Mouse (Mus musculus) intestine, postnatal 0 days (tissue): ENCODE measurements around the gene Mid1. TPM values are rescaled to one million over a fixed set of nuclear protein-coding genes. Genes with fewer than 3 reads are reported as not detected.
"Not testable (repeated sequence)": the region's sequence is repeated elsewhere in the genome, so short reads cannot be mapped to it uniquely, and the experiment has no call there.

Experiments used
- ATAC-seq: fragments of 200-750 bp; cut with Nextera tagmentation; 2 replicates; pipeline ENCODE4 v1.8.0; 2017; ENCODE audit warnings: mild to moderate bottlenecking, moderate TSS enrichment, moderate library complexity
- H3K27ac ChIP-seq: fragments of 300-500 bp; sonication (generic); 2 replicates; pipeline ENCODE4 v1.5.1; 2014; ENCODE audit warnings: mild to moderate bottlenecking, low read depth, low read length, moderate library complexity
- H3K27me3 ChIP-seq: fragments of 300-500 bp; sonication (generic); replicated peaks from 2 replicates; pipeline ENCODE4 v1.6.1; 2014; ENCODE audit warnings: low read length, mixed read lengths; ENCODE audit not compliant: control insufficient read depth, insufficient read depth
- H3K36me3 ChIP-seq: fragments of 300-500 bp; sonication (generic); 2 replicates; pipeline ENCODE4 v1.6.1; 2014; ENCODE audit warnings: mild to moderate bottlenecking, moderate library complexity; ENCODE audit not compliant: control insufficient read depth, insufficient read depth
- H3K4me1 ChIP-seq: fragments of 300-500 bp; sonication (generic); replicated peaks from 2 replicates; pipeline ENCODE4 v1.6.1; 2014; ENCODE audit warnings: antibody characterized with exemption, low read length, mixed read lengths; ENCODE audit not compliant: control insufficient read depth, insufficient read depth
- H3K4me2 ChIP-seq: fragments of 300-500 bp; sonication (generic); replicated peaks from 2 replicates; pipeline ENCODE4 v1.6.1; 2014; ENCODE audit warnings: low read depth, mild to moderate bottlenecking, moderate library complexity
- H3K4me3 ChIP-seq: fragments of 300-500 bp; sonication (generic); 2 replicates; pipeline ENCODE4 v1.5.1; 2014; ENCODE audit warnings: low read depth, low read length
- H3K9ac ChIP-seq: fragments of 300-500 bp; sonication (generic); 2 replicates; pipeline ENCODE4 v1.6.1; 2014; ENCODE audit warnings: mild to moderate bottlenecking, low read depth, low read length
- H3K9me3 ChIP-seq: fragments of 300-500 bp; sonication (generic); 2 replicates; pipeline ENCODE4 v1.6.1; 2016; ENCODE audit warnings: mixed run types; ENCODE audit not compliant: control insufficient read depth
- CTCF ChIP-seq: sonication (generic); IDR thresholded peaks from 2 replicates; pipeline ENCODE4 v1.5.1; 2016; ENCODE audit warnings: low read depth, mild to moderate bottlenecking, control low read depth, antibody characterized with exemption, moderate library complexity
- WGBS: fragments of 180-500 bp; shearing (Covaris S2); extraction: QIAGEN DNeasy Blood & Tissue Kit; methylation state at CpG from one replicate; pipeline ENCODE4 v1.1.7; 2014; 5-methylcytosine and 5-hydroxymethylcytosine counted together
- polyA plus RNA-seq: library from polyadenylated mRNA; unstranded; fragments of >200 nt; fragmentation: Nextera tagmentation; extraction: Ambion mirVana; gene quantifications from 2 replicates; pipeline ENCODE4 v1.2.1, GENCODE M21; 2015

Gene Mid1
- polyA plus RNA-seq, 1 experiment from 2014 or later: 1.7 TPM

GRCm38 (mm10) chrX:169950596-169950995, 265.6 kb downstream of the Mid1 start:
- WGBS: 61% methylated on average over 1 of the region's 1 CpGs

GRCm38 (mm10) chrX:169969337-169969736, 284.3 kb downstream of the Mid1 start:
- Histone ChIP-seq H3K27me3 (no peaks in the 10 kb centered on the region), H3K27ac (no peak overlapping the region), H3K4me2 (no peak overlapping the region), H3K4me3 (no peak overlapping the region), H3K9me3 (0 out of 2 replicates have a peak, but pooled peaks cover 3% of the 10 kb centered on the region), H3K36me3 (no peaks in the 10 kb centered on the region), H3K4me1 (no peaks in the 10 kb centered on the region), H3K9ac (no peak overlapping the region)
- WGBS: 93% methylated on average over 1 of the region's 1 CpGs
- no peak for TF ChIP-seq CTCF
- no peak for ATAC-seq

More at GRCm38 (mm10) chrX:169950596-169950995, 265.6 kb downstream of the Mid1 start:
- Histone ChIP-seq H3K4me2 (no peak overlapping the region), H3K9ac (no peak overlapping the region), H3K27me3 (no peaks in the 10 kb centered on the region), H3K4me1 (no peaks in the 10 kb centered on the region), H3K36me3 (no peaks in the 10 kb centered on the region), H3K27ac (no peak overlapping the region), H3K4me3 (no peak overlapping the region), H3K9me3 (no peaks in the 10 kb centered on the region)
- ATAC-seq: no peak
- no peak for TF ChIP-seq CTCF

- not testable (repeated sequence) for H3K9ac ChIP-seq, H3K27me3 ChIP-seq, H3K36me3 ChIP-seq, H3K4me1 ChIP-seq, H3K4me3 ChIP-seq, ATAC-seq, H3K9me3 ChIP-seq, H3K4me2 ChIP-seq, H3K27ac ChIP-seq
- 84% methylated on average over 3 of the region's 3 CpGs for WGBS
Measured at GRCm38 (mm10) chrX:169969765-169970164, 284.8 kb downstream of the Mid1 start.

GRCm38 (mm10) chrX:169970546-169970945, 285.5 kb downstream of the Mid1 start:
- not testable (repeated sequence) for H3K9ac ChIP-seq, H3K27ac ChIP-seq, H3K4me1 ChIP-seq, H3K4me3 ChIP-seq, H3K9me3 ChIP-seq, H3K27me3 ChIP-seq, H3K4me2 ChIP-seq, H3K36me3 ChIP-seq, ATAC-seq
- WGBS: 87% methylated on average over 7 of the region's 7 CpGs

- H3K4me2 ChIP-seq, H3K4me1 ChIP-seq, H3K36me3 ChIP-seq, H3K9ac ChIP-seq, H3K9me3 ChIP-seq, H3K27me3 ChIP-seq, H3K27ac ChIP-seq, H3K4me3 ChIP-seq, ATAC-seq: not testable (repeated sequence)
- 89% methylated on average over 6 of the region's 6 CpGs for WGBS
Measured at GRCm38 (mm10) chrX:169971562-169971961, 286.6 kb downstream of the Mid1 start.

- H3K27ac ChIP-seq: 0 out of 2 replicates have a peak overlapping the region, but pooled peaks have one; percentile 2
- WGBS: 58% methylated on average over 2 of the region's 2 CpGs
- ATAC-seq: not testable (repeated sequence)
Measured at GRCm38 (mm10) chrX:169972131-169972530, 287.1 kb downstream of the Mid1 start.

GRCm38 (mm10) chrX:169972791-169973494, 287.9 kb downstream of the Mid1 start:
- H3K36me3 ChIP-seq, H3K9ac ChIP-seq, H3K4me2 ChIP-seq, H3K27me3 ChIP-seq, H3K4me3 ChIP-seq, ATAC-seq, H3K4me1 ChIP-seq, H3K9me3 ChIP-seq: not testable (repeated sequence)
- H3K27ac ChIP-seq: 0 out of 2 replicates have a peak overlapping the region, but pooled peaks have one; percentile 2
- 71% methylated on average over 6 of the region's 6 CpGs for WGBS

More at GRCm38 (mm10) chrX:169972131-169972530, 287.1 kb downstream of the Mid1 start:
- not testable (repeated sequence) for H3K9ac ChIP-seq, H3K4me1 ChIP-seq, H3K36me3 ChIP-seq, H3K27me3 ChIP-seq, H3K4me2 ChIP-seq, H3K4me3 ChIP-seq, H3K9me3 ChIP-seq

- 70% methylated on average over 3 of the region's 3 CpGs for WGBS
- not testable (repeated sequence) for H3K9me3 ChIP-seq, H3K4me1 ChIP-seq, ATAC-seq, H3K4me2 ChIP-seq, H3K4me3 ChIP-seq, H3K9ac ChIP-seq, H3K27ac ChIP-seq, H3K27me3 ChIP-seq, H3K36me3 ChIP-seq
Measured at GRCm38 (mm10) chrX:169973806-169974205, 288.8 kb downstream of the Mid1 start.

- H3K4me3 ChIP-seq, H3K4me1 ChIP-seq, ATAC-seq, H3K27me3 ChIP-seq, H3K27ac ChIP-seq, H3K36me3 ChIP-seq, H3K9ac ChIP-seq, H3K9me3 ChIP-seq, H3K4me2 ChIP-seq: not testable (repeated sequence)
- WGBS: 69% methylated on average over 4 of the region's 4 CpGs
Measured at GRCm38 (mm10) chrX:169974456-169974855, 289.5 kb downstream of the Mid1 start.
